Mouse (Mus musculus) kidney, adult 11 months (tissue): ENCODE results near the gene Adamtsl5.

Experiments used
- DNase-seq: peaks from one replicate; pipeline ENCODE4 v3.0.0; 2022

The Adamtsl5 gene

DNA sequence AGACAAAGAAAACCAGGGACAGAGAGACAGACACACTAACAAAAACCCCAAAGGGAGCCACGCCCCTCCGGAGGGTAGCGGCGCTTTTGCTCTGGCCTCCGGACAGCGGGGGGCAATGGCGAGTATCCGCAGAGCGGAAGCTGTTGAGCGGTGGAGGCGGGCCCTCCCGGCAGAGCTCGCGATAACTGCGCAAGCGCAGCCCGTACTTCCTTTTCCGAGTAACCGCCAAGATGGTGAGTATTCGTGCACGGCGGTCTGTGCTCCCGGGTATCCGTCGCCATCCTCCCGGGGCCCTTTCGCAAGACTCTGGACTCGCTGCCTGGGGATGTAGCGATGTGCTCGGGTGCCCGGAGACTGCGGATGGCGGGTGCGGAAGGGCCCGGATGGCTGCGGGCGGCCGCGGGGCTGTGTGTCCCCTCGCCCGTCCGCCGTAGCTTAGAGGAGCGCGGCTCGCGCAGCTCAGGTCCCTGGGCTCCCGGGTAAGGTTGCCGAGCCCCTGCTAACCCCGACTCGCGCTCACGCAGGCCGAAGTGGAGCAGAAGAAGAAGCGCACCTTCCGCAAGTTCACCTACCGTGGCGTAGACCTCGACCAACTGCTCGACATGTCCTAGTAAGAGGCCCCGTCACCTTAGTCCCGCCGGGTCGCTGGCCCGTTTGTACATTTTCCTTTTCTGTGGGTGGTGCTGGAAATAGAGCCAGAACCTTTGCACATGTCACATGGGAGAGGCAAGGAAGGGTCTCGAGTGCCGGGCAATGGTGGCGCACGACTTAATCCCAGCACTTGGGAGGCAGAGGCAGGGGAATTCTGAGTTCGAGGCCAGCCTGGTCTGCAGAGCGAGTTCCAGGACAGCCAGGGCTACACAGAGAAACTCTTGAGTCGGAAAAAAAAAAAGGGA, 55.7 kb downstream of the Adamtsl5 start, which contains the start of gene Rps15:
TSS of gene Rps15 (plus strand) at position 203 of the 896 bp plus-strand sequence.
- DNase-seq = peak; percentile 93
